Mouse (Mus musculus) embryo, embryonic 9.5 days (tissue): ENCODE measurements at regions not wholly inside any gene's neighbourhood (a gene's known extent, or its start where the extent isn't known, plus 50 kb on each side); places are given as distances from the start of the nearest gene placed in this dataset.
A peak's percentile ranks its signal among the peaks of the same experiment; 100 is the strongest.

Source experiments
- DNase-seq: peaks from one replicate; pipeline ENCODE4 v3.0.0-alpha.2; 2017; ENCODE audit errors: extremely low spot score

DNA sequence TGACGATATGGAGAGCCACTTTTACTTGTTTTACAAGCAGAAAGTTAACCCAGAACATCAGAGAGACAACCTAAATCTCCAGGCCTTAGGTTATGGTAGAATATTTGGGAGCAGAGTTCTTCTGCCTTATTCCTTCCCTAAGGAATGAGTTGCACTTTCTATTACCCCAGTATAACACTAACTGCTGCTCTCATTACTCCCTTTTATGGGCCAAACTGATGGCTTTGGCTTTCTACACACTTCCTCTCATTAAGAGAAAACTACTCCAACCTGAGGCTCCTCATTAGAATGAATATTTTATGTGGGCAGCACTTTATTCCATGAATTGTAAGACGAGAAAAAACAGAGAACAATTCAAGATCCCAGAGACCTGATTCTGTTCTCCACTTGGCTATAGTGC, 289.0 kb upstream of the Tnc start:
- no peak for DNase-seq

DNA sequence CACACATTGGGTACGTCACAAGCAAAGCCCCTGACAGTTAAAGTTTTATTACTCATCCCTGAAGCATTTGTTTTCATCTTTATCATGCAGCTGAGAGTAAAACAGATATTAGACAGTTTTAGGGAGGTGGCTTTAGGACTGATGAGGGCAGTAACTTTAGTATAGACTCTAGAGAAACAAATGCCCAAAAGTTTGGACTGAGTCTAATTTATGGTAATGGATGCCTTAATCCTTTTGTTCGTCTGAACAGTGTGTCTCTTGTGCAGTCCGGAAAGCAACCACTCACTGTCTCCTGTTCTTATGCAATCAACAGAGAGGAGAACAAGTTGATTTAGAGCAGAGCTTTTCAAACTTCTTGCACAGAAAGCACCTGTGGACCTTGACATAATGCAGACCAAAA, 283.4 kb upstream of the Tnc start:
- no peak for DNase-seq

DNA sequence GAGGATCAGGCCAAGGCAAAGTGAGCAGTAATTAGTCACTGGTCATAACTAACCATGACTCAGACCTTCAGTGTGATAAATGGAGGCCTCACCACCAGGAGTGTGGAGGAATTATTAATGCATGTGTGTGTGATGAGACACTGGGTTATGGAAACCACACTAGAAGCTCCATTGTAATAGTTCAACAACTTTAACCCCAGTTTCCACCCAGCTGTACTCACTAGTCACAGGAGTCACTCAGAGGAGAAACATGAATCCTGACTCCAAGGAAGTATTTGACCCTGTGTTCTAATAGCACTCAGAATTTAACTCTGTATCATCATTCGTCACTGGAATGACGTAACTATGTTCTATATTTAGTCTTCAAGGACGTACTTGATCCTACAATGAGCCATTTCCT, 277.6 kb upstream of the Tnc start:
- no peak for DNase-seq

DNA sequence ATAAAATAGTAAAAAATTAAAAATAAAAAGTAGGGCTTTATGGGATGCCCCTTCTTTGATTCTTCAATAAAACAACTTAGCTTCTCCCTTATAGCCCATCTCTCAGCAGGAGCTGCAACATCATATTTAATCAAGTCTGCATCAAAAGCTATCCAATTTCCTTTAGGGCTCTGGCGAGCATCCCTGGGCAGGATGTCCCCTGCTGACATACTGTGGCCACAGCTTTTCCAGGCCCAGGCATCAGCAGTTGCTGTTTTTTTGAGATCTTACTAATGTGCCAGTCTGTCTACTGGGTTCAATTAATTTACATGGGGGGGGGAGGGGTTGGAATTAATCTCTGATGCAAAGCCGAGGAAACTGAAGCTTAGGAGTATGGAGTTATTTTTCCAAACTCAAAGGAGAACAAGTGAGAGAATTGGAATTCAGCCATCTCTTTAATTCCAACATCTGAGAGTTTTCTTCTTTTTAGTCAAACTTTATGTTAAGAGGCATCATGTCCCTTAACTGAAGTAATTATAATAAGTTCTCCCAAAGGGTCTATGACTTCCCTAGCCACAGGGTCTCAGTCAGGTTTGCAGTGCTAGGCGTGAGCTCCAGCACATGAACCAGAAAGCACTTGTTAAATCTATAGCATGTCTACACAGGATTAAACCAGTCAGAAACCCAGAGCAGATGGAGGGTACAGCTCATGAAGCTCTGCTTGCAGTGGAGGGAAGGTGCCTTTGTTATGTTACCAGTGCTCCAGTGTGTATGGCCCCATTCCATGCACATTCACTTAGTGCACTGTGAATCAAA, 269.9 kb upstream of the Tnc start:
- DNase-seq, result no peak

DNA sequence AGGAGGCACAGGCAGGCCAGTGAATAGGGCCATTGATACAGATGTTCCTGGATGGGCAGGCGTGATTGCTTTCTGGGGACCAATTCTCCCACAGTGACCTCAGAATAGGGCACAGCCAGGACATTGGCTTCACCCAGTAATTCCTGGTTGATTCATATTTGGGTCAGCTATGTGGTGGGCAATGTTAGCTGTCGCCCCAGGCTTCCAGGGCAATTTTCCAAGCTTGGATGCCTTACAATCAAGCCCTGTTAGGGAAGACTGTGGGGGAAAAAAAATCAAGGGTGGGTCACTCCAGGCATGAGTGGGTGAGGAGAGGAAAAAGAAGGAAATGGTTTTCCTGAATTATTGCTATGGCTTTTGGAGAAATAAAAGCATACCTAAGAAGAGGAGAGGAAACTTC, 250.1 kb upstream of the Tnc start:
- DNase-seq, result no peak

DNA sequence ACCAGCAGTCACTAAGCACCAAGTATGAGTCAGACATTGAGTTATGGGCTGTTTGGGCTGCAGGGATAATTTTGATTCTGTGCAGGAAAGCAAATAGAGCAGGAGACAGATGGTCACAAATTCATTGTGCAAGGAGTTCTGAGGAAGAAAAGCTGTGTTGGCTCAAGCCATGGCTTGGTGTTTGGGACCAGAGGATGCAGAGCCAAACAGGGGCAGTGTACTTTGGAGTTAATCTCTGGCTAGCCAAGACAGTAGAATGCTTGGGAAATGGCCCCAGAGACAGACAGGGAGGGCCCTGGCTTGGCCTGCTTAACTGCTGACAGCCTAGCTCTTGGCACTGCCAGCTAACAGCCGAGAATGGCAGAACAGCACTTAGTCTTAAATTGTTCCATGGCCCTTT, 235.7 kb upstream of the Tnc start:
- no peak for DNase-seq

DNA sequence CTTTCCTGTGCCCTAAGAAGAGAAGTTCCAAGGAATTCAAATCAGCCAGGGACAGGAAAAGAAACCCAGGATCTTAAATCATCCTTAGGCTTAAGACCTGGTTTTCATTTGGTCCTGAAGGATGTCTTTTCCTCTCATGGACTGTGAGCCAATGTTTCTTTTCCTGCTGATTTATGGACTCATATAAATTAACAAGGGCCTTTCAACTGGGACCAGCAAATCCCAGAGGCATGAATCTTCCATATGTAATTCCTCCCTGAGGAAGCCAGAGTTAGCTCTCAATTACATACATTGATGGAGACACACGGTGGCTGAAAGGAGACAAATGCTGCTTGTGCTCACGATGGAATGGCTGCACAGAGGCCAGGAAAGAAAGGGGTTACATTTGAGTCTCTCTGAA, 230.2 kb upstream of the Tnc start:
- no peak for DNase-seq

DNA sequence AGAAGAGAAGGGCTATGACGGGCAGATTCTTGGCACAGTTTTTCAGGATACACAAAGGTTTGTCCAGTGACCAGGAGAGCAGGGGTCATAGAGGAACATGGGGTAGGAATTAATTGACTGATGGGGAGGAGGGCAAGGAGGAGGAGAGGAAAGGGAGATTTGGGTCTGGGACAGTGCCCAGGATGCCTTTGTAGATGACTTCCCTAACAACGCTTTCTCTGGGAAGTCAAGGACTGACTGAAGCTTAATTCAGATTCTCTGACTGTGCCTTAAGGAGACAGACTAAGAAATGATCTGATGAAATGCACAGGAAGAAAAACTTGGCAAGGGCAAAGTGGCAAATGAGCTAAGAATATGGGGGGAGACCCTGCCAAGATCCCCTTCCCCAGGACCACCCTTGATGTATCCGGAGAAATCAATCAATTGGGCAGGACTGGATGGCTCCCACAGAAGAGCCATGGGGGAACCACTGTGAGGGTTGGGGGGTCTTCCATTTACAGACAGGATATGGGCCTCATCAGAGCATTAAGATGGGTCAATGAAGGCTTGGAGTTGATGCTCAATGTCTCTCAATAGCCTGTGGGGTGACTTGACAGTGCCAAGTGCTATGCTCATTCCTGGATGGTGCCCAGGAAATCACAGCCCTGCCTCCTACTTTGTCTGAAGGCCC, 227.6 kb upstream of the Tnc start:
- no peak for DNase-seq

DNA sequence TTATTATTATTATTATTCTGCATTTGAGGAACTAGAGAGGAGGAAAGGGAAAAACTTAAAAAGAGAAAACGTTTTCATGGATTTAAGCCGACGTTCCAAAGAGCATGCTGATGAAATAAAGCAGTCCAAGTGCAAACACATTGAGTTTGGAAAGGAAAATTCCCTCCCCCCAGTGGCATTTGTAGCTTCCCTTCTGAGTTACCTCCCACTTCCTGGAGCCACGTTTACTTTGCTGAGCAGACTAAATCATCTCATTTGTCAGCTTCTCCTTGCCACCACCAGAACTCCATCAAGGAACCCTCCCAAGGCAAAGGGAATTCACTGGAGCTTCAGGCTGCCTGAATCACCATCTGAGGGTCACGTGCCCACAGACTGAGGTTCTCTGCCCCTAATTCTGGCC, 223.0 kb upstream of the Tnc start:
- DNase-seq, result no peak

DNA sequence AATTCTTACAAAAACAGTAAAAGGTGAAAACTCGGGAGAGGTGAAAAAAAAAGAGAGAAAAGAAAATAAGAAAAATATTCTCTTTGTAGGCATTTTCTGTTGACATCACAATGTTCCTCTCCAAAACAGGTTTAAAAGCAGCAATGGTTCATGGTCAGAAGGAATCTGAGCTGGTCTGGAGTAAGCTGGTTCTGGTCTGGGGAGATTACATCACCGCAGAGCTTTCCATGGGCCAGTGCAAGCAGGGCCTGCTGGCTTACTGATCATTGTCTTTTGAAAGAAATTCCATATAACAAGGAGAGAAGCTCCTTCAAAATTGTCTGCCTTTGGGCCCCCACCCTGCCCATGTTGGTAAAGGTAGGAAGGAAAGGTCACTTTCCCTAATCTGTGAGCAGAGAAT, 222.3 kb upstream of the Tnc start:
- no peak for DNase-seq

DNA sequence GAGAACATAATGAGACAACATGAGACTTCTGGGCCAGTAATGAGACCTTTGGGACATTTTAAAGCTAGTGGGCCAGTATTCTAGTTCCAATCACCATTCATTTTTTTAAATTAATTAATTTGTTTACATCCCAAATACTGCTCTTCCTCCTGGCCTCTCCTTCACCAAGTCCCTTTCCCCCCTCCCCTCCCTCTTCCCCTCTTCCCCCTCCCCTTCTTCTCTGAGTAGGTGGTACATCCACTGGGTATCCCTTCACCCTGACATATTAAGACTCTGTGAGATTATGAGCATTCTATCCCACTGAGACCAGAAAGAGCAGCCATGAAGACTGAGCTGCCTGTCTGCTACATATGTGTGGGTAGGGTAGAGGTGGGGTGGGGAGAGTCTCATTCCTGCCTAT, 213.7 kb upstream of the Tnc start:
- no peak for DNase-seq

DNA sequence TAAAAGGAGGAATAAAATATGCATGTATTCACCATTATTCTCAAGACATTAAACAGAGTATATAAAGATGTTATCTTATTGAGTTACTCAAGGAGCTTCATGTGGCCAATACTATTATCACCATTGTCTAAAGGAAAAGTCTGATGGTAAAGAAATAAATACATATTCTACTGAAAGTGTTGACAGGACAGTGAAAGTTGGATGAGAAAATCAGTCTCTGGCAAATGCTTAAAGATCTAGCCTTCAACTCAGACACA, 213.3 kb upstream of the Tnc start:
- no peak for DNase-seq

DNA sequence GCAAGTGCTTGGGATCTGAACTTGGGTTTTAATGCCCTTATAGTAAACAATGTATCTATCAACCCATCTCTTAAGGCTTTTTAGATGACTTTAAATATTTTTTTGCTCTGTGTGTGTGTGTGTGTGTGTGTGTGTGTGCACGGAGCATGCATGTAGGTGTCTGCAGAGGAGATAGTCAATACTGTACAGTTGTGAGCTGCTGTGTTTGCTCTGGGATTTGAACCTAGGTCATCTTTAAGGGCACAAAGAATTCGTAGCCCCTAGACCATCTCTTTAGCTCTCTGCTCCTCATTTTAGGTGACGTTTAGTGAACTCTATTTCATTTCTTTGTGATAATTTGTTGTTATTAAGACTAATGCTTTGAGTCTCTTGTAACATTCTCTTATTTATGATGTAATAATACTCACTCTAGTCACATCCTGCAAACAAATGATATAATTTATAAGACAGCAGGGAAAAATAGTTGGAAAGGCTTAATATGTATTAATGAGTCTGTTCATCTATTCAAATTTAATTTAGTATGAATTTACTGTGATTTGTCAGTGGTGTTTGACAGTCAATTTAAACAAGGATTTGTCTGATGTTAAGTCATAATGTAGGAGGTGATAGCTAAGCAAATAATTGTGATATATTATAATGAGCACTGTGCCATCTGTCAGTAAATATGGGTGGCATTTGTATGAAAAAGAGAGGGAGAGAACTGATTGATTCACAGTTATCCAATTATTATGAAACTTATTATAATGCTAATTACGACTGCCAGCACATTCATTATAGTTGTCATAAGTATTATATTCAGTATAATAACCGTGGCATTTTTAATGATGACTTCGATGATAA, 212.8 kb upstream of the Tnc start:
- DNase-seq, result no peak

DNA sequence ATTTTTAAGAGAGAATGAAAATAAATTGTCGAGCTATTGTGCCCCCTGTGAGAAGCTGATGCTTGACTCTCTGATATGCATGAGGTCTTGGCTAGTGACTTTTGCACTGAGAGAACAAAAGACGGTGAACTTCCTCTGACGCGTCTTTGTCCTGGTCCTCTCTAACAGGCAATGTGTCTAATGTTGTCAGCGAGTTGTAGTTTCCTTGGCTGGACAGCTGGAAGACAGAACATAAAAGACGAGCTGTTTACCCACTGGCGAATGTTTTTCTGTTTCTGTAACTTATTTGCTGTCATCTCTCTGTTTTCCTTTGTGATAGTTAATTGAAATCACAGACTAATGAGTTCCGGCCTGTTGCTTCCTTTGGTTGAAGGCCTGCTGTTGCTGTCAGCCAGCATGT, 208.4 kb upstream of the Tnc start:
- no peak for DNase-seq

DNA sequence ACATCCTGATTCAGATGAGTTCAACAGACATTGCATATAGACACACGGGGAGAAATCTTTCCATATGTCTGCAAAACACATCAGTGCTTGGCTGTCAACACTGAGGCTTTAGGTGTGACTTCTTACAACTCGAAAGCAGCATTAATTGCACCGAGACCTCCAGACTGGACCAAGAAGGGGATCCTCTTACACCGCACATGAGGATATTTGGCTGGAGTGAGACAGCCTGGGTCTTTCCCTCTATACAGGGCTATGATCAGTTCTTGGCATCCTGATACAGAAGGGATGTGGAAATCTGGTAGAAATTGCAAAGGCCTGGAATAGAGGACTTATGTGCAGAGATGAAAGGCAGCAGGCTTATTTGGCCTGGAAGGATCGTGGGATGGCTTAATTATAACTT, 203.9 kb upstream of the Tnc start:
- no peak for DNase-seq

DNA sequence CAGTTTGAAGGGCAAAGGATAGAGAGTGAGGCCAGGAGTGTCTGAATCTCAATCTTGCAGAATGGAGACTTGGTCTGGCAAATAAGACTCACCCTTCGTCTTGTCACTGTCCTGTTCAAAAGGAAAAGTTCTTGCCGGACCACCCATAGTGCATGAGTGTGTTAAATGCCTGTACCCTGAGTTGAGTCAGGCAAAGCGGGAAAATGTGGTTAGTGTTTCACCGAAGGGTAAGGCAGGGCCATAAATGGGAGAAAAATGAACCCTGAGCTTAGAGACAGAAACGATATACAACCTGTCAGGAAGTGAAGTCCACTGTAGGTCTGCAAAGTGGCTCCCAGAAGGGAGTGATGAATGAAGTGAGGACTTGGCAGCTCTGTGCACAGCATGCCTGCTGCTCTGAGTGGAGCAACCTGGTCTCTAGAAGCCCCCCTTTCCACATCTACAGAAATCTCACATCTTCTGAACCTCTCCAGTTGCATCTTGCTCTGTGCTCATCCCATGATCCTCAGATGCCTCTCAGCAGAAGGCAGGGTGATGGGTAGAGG, 191.5 kb upstream of the Tnc start:
- peak; percentile 2 for DNase-seq

DNA sequence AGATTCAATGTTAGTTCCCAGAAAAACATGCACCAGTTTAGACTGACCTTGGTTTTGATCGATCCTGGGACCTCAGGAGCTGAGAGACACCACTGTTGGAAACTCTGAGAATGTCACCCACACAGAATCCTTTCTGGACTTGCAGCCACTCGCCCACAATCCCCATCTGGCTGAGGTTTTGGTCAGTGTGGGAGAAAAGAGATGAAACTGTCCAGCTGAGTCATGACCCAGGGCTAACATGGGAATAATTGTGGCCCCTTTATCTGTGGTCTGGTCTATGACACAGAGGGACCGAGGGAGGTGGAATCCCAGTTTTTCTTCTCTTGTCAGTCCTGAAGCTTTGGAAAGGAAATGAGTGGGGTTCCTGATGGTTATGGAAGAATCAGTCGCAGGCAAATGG, 188.7 kb upstream of the Tnc start:
- no peak for DNase-seq

DNA sequence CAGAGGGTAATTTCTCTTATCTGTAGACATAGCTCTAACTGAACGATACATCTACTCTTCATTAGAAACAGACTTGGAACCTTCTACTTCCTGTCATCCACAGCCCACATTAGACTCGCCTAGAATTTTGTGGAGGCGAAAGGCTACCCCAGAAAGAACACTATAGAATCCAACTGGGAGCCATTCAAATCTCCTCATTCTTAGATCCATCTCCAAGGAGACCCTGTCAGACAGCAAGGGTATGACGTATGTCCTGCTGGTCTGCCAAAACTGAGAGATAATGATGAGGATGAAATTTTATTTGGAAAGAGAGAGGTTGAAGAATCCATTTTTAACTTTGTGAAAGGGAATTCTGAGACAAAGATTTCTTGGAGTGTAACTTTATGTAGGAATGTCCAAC, 185.3 kb upstream of the Tnc start:
- no peak for DNase-seq

DNA sequence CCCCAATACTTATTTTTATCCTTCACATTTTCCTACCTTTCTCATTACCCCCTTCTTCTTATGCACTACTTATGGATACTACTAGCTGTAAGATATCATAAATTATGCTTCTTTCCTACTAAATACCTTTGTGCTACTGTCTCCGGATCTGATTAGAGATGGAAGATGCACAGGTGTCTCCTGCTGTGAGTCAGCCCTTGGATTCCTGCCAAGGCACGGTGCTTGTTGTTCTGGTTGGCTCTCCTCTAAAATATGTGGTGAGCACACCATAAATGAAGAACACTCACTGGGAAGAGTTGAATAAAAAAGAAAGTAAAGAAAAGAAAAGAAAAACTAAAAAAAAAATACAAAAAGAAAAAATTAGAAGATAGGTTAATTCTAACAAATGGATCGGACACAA, 181.5 kb upstream of the Tnc start:
- DNase-seq, result no peak

DNA sequence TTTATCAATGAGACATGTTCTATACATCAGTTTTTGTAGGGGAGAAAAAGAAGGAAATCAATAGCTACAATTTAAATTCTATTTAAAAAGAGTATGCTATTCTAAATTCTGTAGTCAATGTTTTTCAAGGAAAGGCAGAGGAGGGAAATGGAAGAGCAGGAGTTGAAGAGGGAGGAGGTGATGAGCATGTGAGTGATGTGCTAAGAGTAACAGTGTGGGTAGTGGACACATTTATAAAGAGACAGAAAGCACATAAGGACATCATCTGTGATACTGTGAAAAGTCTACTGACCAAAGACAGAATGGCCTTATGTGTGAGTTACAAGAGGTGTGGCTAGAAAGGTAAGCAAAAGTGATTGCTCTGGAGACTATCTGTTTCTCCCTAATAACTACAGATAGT, 179.8 kb upstream of the Tnc start:
- no peak for DNase-seq

DNA sequence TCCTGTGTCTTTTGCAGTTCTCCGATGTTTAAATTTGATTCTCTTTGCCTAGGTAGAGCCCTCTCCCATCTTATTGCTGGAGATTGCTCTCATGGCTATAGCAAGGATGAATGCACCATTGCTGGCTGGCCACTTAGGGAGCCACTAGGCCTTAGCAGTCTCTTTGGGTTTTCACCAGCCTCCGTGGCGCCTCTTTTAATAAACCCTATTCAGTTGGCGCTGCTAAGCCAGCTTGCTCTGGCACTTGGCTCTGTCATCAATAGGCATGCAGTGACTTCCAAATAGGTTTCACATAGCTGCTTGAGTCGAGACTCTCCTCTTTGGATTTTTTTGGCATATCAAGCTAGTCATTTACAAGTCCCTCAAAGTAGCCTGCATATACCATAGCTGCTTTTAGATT, 178.1 kb upstream of the Tnc start:
- DNase-seq, result no peak

DNA sequence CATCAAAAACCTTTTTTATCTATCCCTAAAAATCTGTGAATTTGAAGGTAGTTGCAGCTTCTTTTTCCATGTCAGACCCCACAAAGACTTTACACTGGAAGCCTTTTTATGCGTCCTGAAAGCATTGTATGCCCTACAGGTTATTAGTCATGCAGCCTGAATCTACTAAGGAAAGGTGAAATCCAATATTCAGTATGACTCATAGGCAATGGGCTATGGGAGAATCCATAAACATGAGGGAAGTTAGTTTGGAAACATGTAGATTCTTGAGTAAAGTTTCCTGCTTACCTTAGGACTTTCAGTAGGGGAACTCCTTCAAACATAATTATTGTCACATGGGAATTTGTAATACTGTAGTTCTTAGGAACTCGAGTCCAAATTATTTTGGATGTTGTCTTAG, 173.0 kb upstream of the Tnc start:
- no peak for DNase-seq
